Mouse (Mus musculus): ENCODE data around the gene 2310057N15Rik. TPM values are rescaled to one million over a fixed set of nuclear protein-coding genes. Genes with fewer than 3 reads are reported as not detected.

The 2310057N15Rik gene
- polyA plus RNA-seq (2014; fragmentation: Illumina TruSeq; extraction: RNeasy Lipid Tissue Mini Kit (QIAGEN cat#74804); ENCODE audit: low replicate concordance) = not detected

GRCm38 (mm10) chr16:88774106-88774505 lies at the start of gene 2310057N15Rik:
TSS of gene 2310057N15Rik (minus strand) at chr16:88774206.

GRCm38 (mm10) chr16:88820066-88820465 lies 46.1 kb upstream of the 2310057N15Rik start, which contains the start of gene Krtap15:
TSS of gene Krtap15 (plus strand) at chr16:88820215.

GRCm38 (mm10) chr16:88811827-88812226 lies 37.8 kb upstream of the 2310057N15Rik start, which contains the start of gene Gm20741:
TSS of gene Gm20741 (minus strand) at chr16:88812220.

GRCm38 (mm10) chr16:88777596-88777995 lies 3.6 kb upstream of the 2310057N15Rik start, which contains the start of gene Gm5965:
TSS of gene Gm5965 (plus strand) at chr16:88777896.

GRCm38 (mm10) chr16:88758547-88758946 lies 15.5 kb downstream of the 2310057N15Rik start, which contains the start of gene 2310034C09Rik:
TSS of gene 2310034C09Rik (plus strand) at chr16:88758847.

GRCm38 (mm10) chr16:88751535-88751934 lies 22.5 kb downstream of the 2310057N15Rik start, which contains the start of gene Krtap13:
TSS of gene Krtap13 (minus strand) at chr16:88751635.

GRCm38 (mm10) chr16:88728812-88729275 lies 45.2 kb downstream of the 2310057N15Rik start, which contains the start of gene Krtap13-1:
TSS of gene Krtap13-1 (plus strand) at chr16:88728862.

Other genes with a start within 250 kb of the 2310057N15Rik start
- gene Cldn8, start 211.0 kb downstream of the 2310057N15Rik start, polyA plus RNA-seq (2014; fragmentation: Illumina TruSeq; extraction: RNeasy Lipid Tissue Mini Kit (QIAGEN cat#74804); ENCODE audit: low replicate concordance) = 3.4 TPM
- gene Krtap24-1, start 161.9 kb downstream of the 2310057N15Rik start, polyA plus RNA-seq (2014; fragmentation: Illumina TruSeq; extraction: RNeasy Lipid Tissue Mini Kit (QIAGEN cat#74804); ENCODE audit: low replicate concordance) = not detected
- gene 2310079G19Rik, start 146.5 kb downstream of the 2310057N15Rik start, polyA plus RNA-seq (2014; fragmentation: Illumina TruSeq; extraction: RNeasy Lipid Tissue Mini Kit (QIAGEN cat#74804); ENCODE audit: low replicate concordance) = not detected
- not detected for gene Krtap26-1, start 126.4 kb downstream of the 2310057N15Rik start, polyA plus RNA-seq (2014; fragmentation: Illumina TruSeq; extraction: RNeasy Lipid Tissue Mini Kit (QIAGEN cat#74804); ENCODE audit: low replicate concordance)
- not detected for gene Krtap27-1, start 102.5 kb downstream of the 2310057N15Rik start, polyA plus RNA-seq (2014; fragmentation: Illumina TruSeq; extraction: RNeasy Lipid Tissue Mini Kit (QIAGEN cat#74804); ENCODE audit: low replicate concordance)
- gene 2310061N02Rik, start 66.2 kb downstream of the 2310057N15Rik start, polyA plus RNA-seq (2014; fragmentation: Illumina TruSeq; extraction: RNeasy Lipid Tissue Mini Kit (QIAGEN cat#74804); ENCODE audit: low replicate concordance) = not detected
- not detected for gene Krtap13-1, start 45.3 kb downstream of the 2310057N15Rik start, polyA plus RNA-seq (2014; fragmentation: Illumina TruSeq; extraction: RNeasy Lipid Tissue Mini Kit (QIAGEN cat#74804); ENCODE audit: low replicate concordance)
- not detected for gene Krtap13, start 22.6 kb downstream of the 2310057N15Rik start, polyA plus RNA-seq (2014; fragmentation: Illumina TruSeq; extraction: RNeasy Lipid Tissue Mini Kit (QIAGEN cat#74804); ENCODE audit: low replicate concordance)
- not detected for gene 2310034C09Rik, start 15.4 kb downstream of the 2310057N15Rik start, polyA plus RNA-seq (2014; fragmentation: Illumina TruSeq; extraction: RNeasy Lipid Tissue Mini Kit (QIAGEN cat#74804); ENCODE audit: low replicate concordance)
- gene Gm5965, start 3.7 kb upstream of the 2310057N15Rik start, polyA plus RNA-seq (2014; fragmentation: Illumina TruSeq; extraction: RNeasy Lipid Tissue Mini Kit (QIAGEN cat#74804); ENCODE audit: low replicate concordance) = not detected
- not detected for gene Gm20741, start 38.0 kb upstream of the 2310057N15Rik start, polyA plus RNA-seq (2014; fragmentation: Illumina TruSeq; extraction: RNeasy Lipid Tissue Mini Kit (QIAGEN cat#74804); ENCODE audit: low replicate concordance)
- not detected for gene Krtap15, start 46.0 kb upstream of the 2310057N15Rik start, polyA plus RNA-seq (2014; fragmentation: Illumina TruSeq; extraction: RNeasy Lipid Tissue Mini Kit (QIAGEN cat#74804); ENCODE audit: low replicate concordance)
- gene Krtap14, start 51.9 kb upstream of the 2310057N15Rik start, polyA plus RNA-seq (2014; fragmentation: Illumina TruSeq; extraction: RNeasy Lipid Tissue Mini Kit (QIAGEN cat#74804); ENCODE audit: low replicate concordance) = not detected
- gene Krtap19-1, start 95.2 kb upstream of the 2310057N15Rik start, polyA plus RNA-seq (2014; fragmentation: Illumina TruSeq; extraction: RNeasy Lipid Tissue Mini Kit (QIAGEN cat#74804); ENCODE audit: low replicate concordance) = not detected
- not detected for gene Krtap19-2, start 100.1 kb upstream of the 2310057N15Rik start, polyA plus RNA-seq (2014; fragmentation: Illumina TruSeq; extraction: RNeasy Lipid Tissue Mini Kit (QIAGEN cat#74804); ENCODE audit: low replicate concordance)
- gene Krtap19-3, start 103.8 kb upstream of the 2310057N15Rik start, polyA plus RNA-seq (2014; fragmentation: Illumina TruSeq; extraction: RNeasy Lipid Tissue Mini Kit (QIAGEN cat#74804); ENCODE audit: low replicate concordance) = not detected
- gene Krtap19-4, start 110.9 kb upstream of the 2310057N15Rik start, polyA plus RNA-seq (2014; fragmentation: Illumina TruSeq; extraction: RNeasy Lipid Tissue Mini Kit (QIAGEN cat#74804); ENCODE audit: low replicate concordance) = not detected
- gene Krtap19-5, start 122.3 kb upstream of the 2310057N15Rik start, polyA plus RNA-seq (2014; fragmentation: Illumina TruSeq; extraction: RNeasy Lipid Tissue Mini Kit (QIAGEN cat#74804); ENCODE audit: low replicate concordance) = not detected
- gene Krtap19-9b, start 158.1 kb upstream of the 2310057N15Rik start, polyA plus RNA-seq (2014; fragmentation: Illumina TruSeq; extraction: RNeasy Lipid Tissue Mini Kit (QIAGEN cat#74804); ENCODE audit: low replicate concordance) = not detected
- not detected for gene Krtap16-3, start 188.7 kb upstream of the 2310057N15Rik start, polyA plus RNA-seq (2014; fragmentation: Illumina TruSeq; extraction: RNeasy Lipid Tissue Mini Kit (QIAGEN cat#74804); ENCODE audit: low replicate concordance)
- not detected for gene Krtap22-2, start 236.6 kb upstream of the 2310057N15Rik start, polyA plus RNA-seq (2014; fragmentation: Illumina TruSeq; extraction: RNeasy Lipid Tissue Mini Kit (QIAGEN cat#74804); ENCODE audit: low replicate concordance)
- gene Gm10229, start 241.1 kb upstream of the 2310057N15Rik start, polyA plus RNA-seq (2014; fragmentation: Illumina TruSeq; extraction: RNeasy Lipid Tissue Mini Kit (QIAGEN cat#74804); ENCODE audit: low replicate concordance) = not detected